Mouse (Mus musculus): ENCODE measurements at regions not wholly inside any gene's neighbourhood (a gene's known extent, or its start where the extent isn't known, plus 50 kb on each side); places are given as distances from the start of the nearest gene placed in this dataset.
A peak's percentile ranks its signal among the peaks of the same experiment; 100 is the strongest.

- DNase-seq (ENCODE audit: low spot score): no peak
Observed at GRCm38 (mm10) chr15:67388514-67388913, 887.8 kb upstream of the Lrrc6 start.

- no peak for DNase-seq (ENCODE audit: low spot score)
Observed at GRCm38 (mm10) chr15:67386896-67387295, 886.2 kb upstream of the Lrrc6 start.

GRCm38 (mm10) chr15:67373599-67373998 lies 872.9 kb upstream of the Lrrc6 start:
- no peak for DNase-seq (ENCODE audit: low spot score)

- no peak for DNase-seq (ENCODE audit: low spot score)
Observed at GRCm38 (mm10) chr15:67373030-67373429, 872.3 kb upstream of the Lrrc6 start.

- peak; percentile 7 for DNase-seq (ENCODE audit: low spot score)
Observed at GRCm38 (mm10) chr15:67364099-67364756, 863.5 kb upstream of the Lrrc6 start.

GRCm38 (mm10) chr15:67361012-67361571 lies 860.4 kb upstream of the Lrrc6 start:
- no peak for DNase-seq (ENCODE audit: low spot score)

GRCm38 (mm10) chr15:67357867-67358266 lies 857.2 kb upstream of the Lrrc6 start:
- DNase-seq (ENCODE audit: low spot score): no peak

- no peak for DNase-seq (ENCODE audit: low spot score)
Observed at GRCm38 (mm10) chr15:67355334-67355733, 854.6 kb upstream of the Lrrc6 start.

GRCm38 (mm10) chr15:67354598-67355159 lies 854.0 kb upstream of the Lrrc6 start:
- DNase-seq (ENCODE audit: low spot score): no peak

- no peak for DNase-seq (ENCODE audit: low spot score)
Observed at GRCm38 (mm10) chr15:67349501-67349900, 848.8 kb upstream of the Lrrc6 start.

GRCm38 (mm10) chr15:67345179-67346148 lies 844.8 kb upstream of the Lrrc6 start:
- no peak for DNase-seq (ENCODE audit: low spot score)

- DNase-seq (ENCODE audit: low spot score): no peak
Observed at GRCm38 (mm10) chr15:67342050-67342449, 841.3 kb upstream of the Lrrc6 start.

- DNase-seq (ENCODE audit: low spot score): no peak
Observed at GRCm38 (mm10) chr15:67337040-67337395, 836.3 kb upstream of the Lrrc6 start.

- DNase-seq (ENCODE audit: low spot score): no peak
Observed at GRCm38 (mm10) chr15:67336294-67337039, 835.8 kb upstream of the Lrrc6 start.

GRCm38 (mm10) chr15:67332521-67332920 lies 831.8 kb upstream of the Lrrc6 start:
- DNase-seq (ENCODE audit: low spot score): no peak

GRCm38 (mm10) chr15:67320292-67320691 lies 819.6 kb upstream of the Lrrc6 start:
- no peak for DNase-seq (ENCODE audit: low spot score)

- DNase-seq (ENCODE audit: low spot score): no peak
Observed at GRCm38 (mm10) chr15:67315202-67315601, 814.5 kb upstream of the Lrrc6 start.

GRCm38 (mm10) chr15:67313648-67314047 lies 812.9 kb upstream of the Lrrc6 start:
- DNase-seq (ENCODE audit: low spot score): no peak

GRCm38 (mm10) chr15:67305681-67306080 lies 805.0 kb upstream of the Lrrc6 start:
- no peak for DNase-seq (ENCODE audit: low spot score)

- no peak for DNase-seq (ENCODE audit: low spot score)
Observed at GRCm38 (mm10) chr15:67303804-67304203, 803.1 kb upstream of the Lrrc6 start.

GRCm38 (mm10) chr15:67301871-67302363 lies 801.2 kb upstream of the Lrrc6 start:
- no peak for DNase-seq (ENCODE audit: low spot score)

GRCm38 (mm10) chr15:67301024-67301423 lies 800.3 kb upstream of the Lrrc6 start:
- no peak for DNase-seq (ENCODE audit: low spot score)

Measured in ovary, postnatal 14 days (tissue).